Mouse (Mus musculus): Measurements from ENCODE around the gene Cdk14.

- no peak for TF ChIP-seq POLR2A (IDR thresholded peaks at IDR 0.05; ENCODE audit: borderline replicate concordance, insufficient read depth, low read length)
- TF ChIP-seq CTCF (IDR thresholded peaks at IDR 0.05; ENCODE audit: borderline replicate concordance, insufficient read depth, low read depth, low read length) = no peak
Measured at GRCm38 (mm10) chr5:4924866-4925265, 495.2 kb downstream of the Cdk14 start.

Data from cerebellum, adult 2 months (tissue).